Mouse (Mus musculus) kidney, embryonic 16.5 days (tissue): ENCODE data around the gene St6galnac3. TPM values are rescaled to one million over a fixed set of nuclear protein-coding genes. Genes with fewer than 3 reads are reported as not detected.

Experiments used
- ATAC-seq: fragments of 200-750 bp; cut with Nextera tagmentation; 2 replicates; pipeline ENCODE4 v1.8.0; 2017; ENCODE audit warnings: moderate TSS enrichment; ENCODE audit not compliant: low FRiP score, low TSS enrichment
- H3K27ac ChIP-seq: fragments of 300-500 bp; sonication (generic); 2 replicates; pipeline ENCODE4 v1.5.1; 2014; ENCODE audit warnings: low read length
- H3K27me3 ChIP-seq: fragments of 300-500 bp; sonication (generic); 2 replicates; pipeline ENCODE4 v1.6.1; 2014; ENCODE audit warnings: low read length, control low read depth, mixed read lengths; ENCODE audit not compliant: insufficient read depth
- H3K36me3 ChIP-seq: fragments of 300-500 bp; sonication (generic); 2 replicates; pipeline ENCODE4 v1.6.1; 2014; ENCODE audit warnings: low read length, control low read depth, mixed read lengths; ENCODE audit not compliant: insufficient read depth
- H3K4me1 ChIP-seq: fragments of 300-500 bp; sonication (generic); 2 replicates; pipeline ENCODE4 v1.6.1; 2014; ENCODE audit warnings: low read length, control low read depth, mixed read lengths; ENCODE audit not compliant: insufficient read depth
- H3K4me2 ChIP-seq: fragments of 300-500 bp; sonication (generic); replicated peaks from 2 replicates; pipeline ENCODE4 v1.6.1; 2014; ENCODE audit warnings: low read depth, low read length
- H3K4me3 ChIP-seq: fragments of 300-500 bp; sonication (generic); 2 replicates; pipeline ENCODE4 v1.5.1; 2014; ENCODE audit warnings: mild to moderate bottlenecking, low read length
- H3K9ac ChIP-seq: fragments of 300-500 bp; sonication (generic); replicated peaks from 2 replicates; pipeline ENCODE4 v1.6.1; 2014; ENCODE audit warnings: low read length
- H3K9me3 ChIP-seq: fragments of 300-500 bp; sonication (generic); 2 replicates; pipeline ENCODE4 v1.6.1; 2016; ENCODE audit warnings: low read length, control low read depth
- WGBS: fragments of 180-500 bp; shearing (Covaris S2); extraction: QIAGEN DNeasy Blood & Tissue Kit; methylation state at CpG from one replicate; pipeline ENCODE4 v1.1.7; 2014; 5-methylcytosine and 5-hydroxymethylcytosine counted together
- polyA plus RNA-seq: library from polyadenylated mRNA; unstranded; fragments of >200 nt; fragmentation: Nextera tagmentation; extraction: Ambion mirVana; gene quantifications from 2 replicates; pipeline ENCODE4 v1.2.1, GENCODE M21; 2015

Gene St6galnac3
- polyA plus RNA-seq, 1 experiment from 2014 or later, result 75.8 TPM

DNA sequence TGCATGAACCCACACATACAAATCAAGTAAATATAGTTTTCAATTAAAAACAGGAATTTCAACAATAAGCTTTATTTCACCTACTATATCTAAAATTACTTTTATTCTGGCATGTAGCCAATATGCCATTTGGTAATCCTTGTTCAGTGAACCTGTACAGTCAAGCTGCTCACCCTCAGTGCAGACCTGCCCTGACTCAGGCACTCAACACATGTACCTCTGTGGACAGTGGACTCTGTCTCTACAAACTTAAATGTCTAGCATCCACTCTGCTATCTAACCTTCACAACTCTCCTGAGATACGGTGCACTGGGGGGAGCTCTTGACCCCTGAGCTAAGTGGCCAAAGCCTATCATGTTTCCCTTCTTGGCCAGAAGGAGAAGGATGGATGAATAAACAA, 137.4 kb downstream of the St6galnac3 start:
- Histone ChIP-seq H3K4me2 (no peak overlapping the region), H3K27me3 (no peaks in the 10 kb centered on the region), H3K4me1 (peaks cover 46% of the 10 kb centered on the region), H3K9ac (no peak overlapping the region), H3K36me3 (no peaks in the 10 kb centered on the region), H3K9me3 (no peaks in the 10 kb centered on the region), H3K4me3 (no peak overlapping the region), H3K27ac (0 out of 2 replicates have a peak overlapping the region, but pooled peaks have one; percentile 27)
- ATAC-seq, result 0 out of 2 replicates have a peak, but pooled peaks have one; percentile 35
- 12% methylated on average over 1 of the region's 1 CpGs for WGBS

DNA sequence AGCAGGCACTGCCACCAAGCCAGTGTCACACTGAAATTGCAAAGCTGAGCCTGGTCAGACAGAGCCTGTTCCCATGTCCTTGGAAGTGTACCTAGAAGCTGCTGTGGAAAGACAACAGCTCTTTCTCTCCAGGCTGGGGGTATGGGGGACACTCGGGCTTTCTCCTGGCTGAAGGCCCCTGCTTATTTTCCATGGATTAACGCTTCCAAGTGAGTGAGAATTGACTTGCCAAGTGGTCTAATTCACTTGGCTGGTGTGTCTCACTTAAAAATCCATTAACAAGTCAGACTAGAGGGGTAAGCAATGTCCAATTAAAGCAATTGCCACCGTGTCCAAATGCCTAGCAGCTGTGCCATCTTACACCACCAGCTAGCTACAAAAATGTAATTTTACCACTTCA, 140.1 kb downstream of the St6galnac3 start:
- H3K9me3 ChIP-seq, result no peaks in the 10 kb centered on the region
- no peak overlapping the region for H3K9ac ChIP-seq
- no peak for ATAC-seq
- no peak overlapping the region for H3K27ac ChIP-seq
- H3K4me1 ChIP-seq, result peaks cover 48% of the 10 kb centered on the region
- WGBS, result 56% methylated on average over 3 of the region's 3 CpGs
- H3K4me3 ChIP-seq, result no peak overlapping the region
- H3K36me3 ChIP-seq, result no peaks in the 10 kb centered on the region
- no peak overlapping the region for H3K4me2 ChIP-seq
- H3K27me3 ChIP-seq, result no peaks in the 10 kb centered on the region

DNA sequence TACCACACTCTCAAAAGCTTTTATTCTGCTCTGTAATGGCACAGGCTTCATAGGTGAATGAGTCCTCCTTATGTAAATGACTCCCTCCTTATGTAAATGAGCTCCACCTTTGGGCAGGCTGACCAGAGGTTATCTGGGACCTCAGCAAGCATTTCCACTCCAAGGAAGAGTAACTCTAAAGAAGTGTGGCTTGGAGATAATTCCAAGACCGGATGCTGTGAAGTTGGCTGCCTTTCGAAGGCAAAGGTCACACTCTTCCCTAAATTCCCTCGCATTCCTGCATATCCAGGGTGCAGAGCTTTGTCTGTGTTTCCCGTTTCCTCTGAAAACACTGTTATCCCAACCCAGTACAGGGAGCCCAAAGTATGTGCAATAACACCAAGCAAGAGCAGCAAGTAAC, 142.9 kb downstream of the St6galnac3 start:
- H3K36me3 ChIP-seq, result no peaks in the 10 kb centered on the region
- no peak overlapping the region for H3K4me3 ChIP-seq
- ATAC-seq, result no peak
- peaks cover 22% of the 10 kb centered on the region for H3K4me1 ChIP-seq
- 51% methylated on average over 4 of the region's 4 CpGs for WGBS
- no peak overlapping the region for H3K27ac ChIP-seq
- H3K9me3 ChIP-seq, result no peaks in the 10 kb centered on the region
- H3K9ac ChIP-seq, result no peak overlapping the region
- H3K27me3 ChIP-seq, result no peaks in the 10 kb centered on the region
- H3K4me2 ChIP-seq, result no peak overlapping the region

DNA sequence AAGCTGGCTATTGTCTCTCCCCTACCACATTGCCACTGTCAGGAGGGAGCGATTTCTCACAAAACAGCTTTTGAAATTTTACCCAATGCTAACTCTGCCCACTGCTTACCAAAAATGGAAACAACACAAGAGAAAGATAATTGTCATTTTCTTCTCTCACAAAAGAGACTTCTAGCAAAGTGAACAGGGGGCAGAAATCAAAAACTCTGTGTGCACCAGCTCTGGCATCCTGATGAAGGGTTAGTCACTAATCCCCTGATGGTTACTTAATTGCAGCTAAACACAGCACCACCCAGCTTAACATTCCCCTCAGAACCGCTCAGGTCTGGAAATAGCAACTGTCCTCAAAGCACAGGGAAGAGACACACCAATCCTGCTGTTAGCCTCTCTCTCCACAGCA, 144.3 kb downstream of the St6galnac3 start:
- Histone ChIP-seq H3K4me1 (peaks cover 13% of the 10 kb centered on the region), H3K9me3 (no peaks in the 10 kb centered on the region), H3K9ac (no peak overlapping the region), H3K4me3 (no peak overlapping the region), H3K27me3 (no peaks in the 10 kb centered on the region), H3K4me2 (no peak overlapping the region), H3K36me3 (no peaks in the 10 kb centered on the region; the same call in 1 of the 2 replicates), H3K27ac (no peak overlapping the region)
- 65% methylated on average over 2 of the region's 2 CpGs for WGBS
- ATAC-seq, result no peak

DNA sequence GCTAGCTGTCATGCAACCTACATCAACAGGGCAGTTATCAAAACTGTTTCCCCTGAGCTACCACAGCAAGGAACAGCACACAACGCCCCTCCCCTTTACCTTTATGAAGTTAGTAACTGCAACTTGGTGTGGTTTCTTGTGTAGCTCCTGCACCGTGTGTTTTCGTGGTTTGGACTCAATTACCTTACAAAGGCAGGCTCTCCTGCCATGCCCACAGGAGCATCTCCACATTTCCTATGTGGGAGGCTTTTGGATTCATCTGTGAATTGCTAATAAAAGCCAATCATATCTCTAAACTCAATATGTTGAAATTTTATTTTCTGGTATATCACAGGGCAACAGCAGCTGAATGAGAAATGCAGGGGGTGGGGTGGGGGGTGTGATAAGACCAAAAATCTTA, 144.8 kb downstream of the St6galnac3 start:
- WGBS, result 91% methylated on average over 3 of the region's 3 CpGs
- no peak for ATAC-seq
- H3K4me1 ChIP-seq, result peaks cover 13% of the 10 kb centered on the region

DNA sequence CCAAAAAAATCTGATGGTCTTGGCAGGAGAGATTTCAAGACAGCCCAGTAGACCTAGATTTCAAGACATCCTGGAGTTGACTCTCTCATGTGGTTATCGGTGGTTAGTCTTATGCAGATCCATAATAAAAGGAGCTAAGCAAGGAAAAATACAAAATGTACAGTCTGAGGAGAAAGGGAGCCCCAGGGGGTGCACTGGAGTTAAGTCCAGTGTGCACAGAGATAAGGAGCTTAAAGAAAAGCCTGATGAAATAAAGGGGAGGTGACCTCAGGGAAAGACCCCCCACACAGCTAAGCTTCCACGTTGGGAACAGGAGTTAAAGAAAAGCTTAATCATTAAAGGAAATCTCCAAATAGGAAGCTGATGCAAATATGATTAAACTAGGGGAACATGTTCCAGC, 147.7 kb downstream of the St6galnac3 start:
- H3K4me1 ChIP-seq, result peaks cover 5% of the 10 kb centered on the region
- ATAC-seq, result no peak
- H3K36me3 ChIP-seq, result no peaks in the 10 kb centered on the region; the same call in 1 of the 2 replicates
- no peak overlapping the region for H3K27ac ChIP-seq
- H3K4me2 ChIP-seq, result no peak overlapping the region
- H3K27me3 ChIP-seq, result no peaks in the 10 kb centered on the region
- H3K4me3 ChIP-seq, result no peak overlapping the region
- H3K9ac ChIP-seq, result no peak overlapping the region
- 65% methylated on average over 2 of the region's 2 CpGs for WGBS
- no peaks in the 10 kb centered on the region for H3K9me3 ChIP-seq

More for the DNA sequence above, 144.8 kb downstream of the St6galnac3 start:
- H3K4me2 ChIP-seq, result no peak overlapping the region
- no peaks in the 10 kb centered on the region for H3K27me3 ChIP-seq
- H3K9ac ChIP-seq, result no peak overlapping the region
- no peaks in the 10 kb centered on the region; the same call in 1 of the 2 replicates for H3K36me3 ChIP-seq
- no peak overlapping the region for H3K4me3 ChIP-seq
- no peaks in the 10 kb centered on the region for H3K9me3 ChIP-seq
- no peak overlapping the region for H3K27ac ChIP-seq

DNA sequence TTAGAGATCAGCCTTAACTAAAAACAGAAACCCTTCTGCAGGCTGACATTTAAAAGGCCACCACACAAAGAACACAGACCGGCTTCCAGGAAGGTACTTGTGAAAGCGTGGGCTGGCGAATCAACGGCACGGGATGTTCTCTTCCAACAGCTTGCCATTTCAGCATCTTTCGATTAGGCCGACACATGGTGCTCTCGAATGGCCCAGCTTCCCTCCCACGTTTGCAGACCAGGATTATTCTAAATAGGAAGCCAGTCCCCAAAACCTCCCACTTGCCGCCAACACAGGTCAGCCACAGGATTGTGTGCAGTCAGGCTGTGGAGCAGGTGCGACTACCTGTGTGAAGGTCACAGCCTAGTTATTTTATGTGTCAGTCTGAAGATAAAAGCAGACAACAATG, 153.8 kb downstream of the St6galnac3 start:
- Histone ChIP-seq H3K4me3 (no peak overlapping the region), H3K9ac (no peak overlapping the region), H3K36me3 (no peaks in the 10 kb centered on the region), H3K4me2 (no peak overlapping the region), H3K4me1 (no peaks in the 10 kb centered on the region; the same call in 1 of the 2 replicates), H3K27ac (no peak overlapping the region), H3K9me3 (no peaks in the 10 kb centered on the region), H3K27me3 (no peaks in the 10 kb centered on the region)
- 86% methylated on average over 11 of the region's 11 CpGs for WGBS
- no peak for ATAC-seq

DNA sequence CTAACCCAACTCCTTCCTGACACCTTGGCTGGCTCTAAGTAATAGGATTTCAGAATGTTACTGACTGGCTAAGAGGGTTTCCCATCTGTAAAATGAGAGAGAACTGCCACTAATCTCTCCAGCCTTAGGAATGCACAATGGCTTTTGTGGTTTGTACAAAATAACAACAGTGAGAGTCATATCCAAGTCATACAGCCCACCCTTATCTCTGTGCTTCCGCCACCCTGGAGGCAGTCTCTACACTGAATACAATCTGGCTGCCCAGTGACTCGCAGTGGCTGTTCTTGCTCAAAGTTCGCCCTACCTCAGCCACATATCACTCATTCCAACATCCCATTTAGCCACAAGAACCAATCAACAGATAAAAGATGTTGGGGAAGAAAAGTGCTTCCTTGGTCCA, 156.2 kb downstream of the St6galnac3 start:
- no peak overlapping the region for H3K27ac ChIP-seq
- 89% methylated on average over 3 of the region's 3 CpGs for WGBS
- H3K9ac ChIP-seq, result no peak overlapping the region
- no peak overlapping the region for H3K4me2 ChIP-seq
- H3K27me3 ChIP-seq, result no peaks in the 10 kb centered on the region
- no peaks in the 10 kb centered on the region; the same call in 1 of the 2 replicates for H3K4me1 ChIP-seq
- H3K9me3 ChIP-seq, result no peaks in the 10 kb centered on the region
- H3K36me3 ChIP-seq, result no peaks in the 10 kb centered on the region
- no peak for ATAC-seq
- no peak overlapping the region for H3K4me3 ChIP-seq

DNA sequence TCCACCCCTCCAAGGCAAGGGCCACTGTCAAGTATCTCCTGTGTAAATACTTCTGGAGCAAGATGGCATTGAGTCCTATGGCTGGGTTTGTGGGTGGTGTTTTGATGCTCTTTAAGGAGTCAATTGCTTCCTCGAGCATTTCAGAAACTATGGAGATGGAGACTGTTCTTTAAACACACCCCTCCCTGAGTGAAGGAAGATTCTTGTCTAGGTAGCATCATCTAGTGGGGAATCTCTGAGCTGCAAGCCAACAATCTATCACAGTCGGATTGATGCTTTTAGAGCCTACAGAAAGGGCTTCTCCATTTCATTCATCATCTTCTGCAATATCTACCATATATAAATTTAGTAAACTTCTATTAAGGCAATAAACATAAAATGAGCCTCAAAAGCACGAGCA, 157.1 kb downstream of the St6galnac3 start:
- ATAC-seq, result no peak
- Histone ChIP-seq H3K27ac (no peak overlapping the region), H3K4me1 (no peaks in the 10 kb centered on the region; the same call in 1 of the 2 replicates), H3K9me3 (no peaks in the 10 kb centered on the region), H3K4me2 (no peak overlapping the region), H3K4me3 (no peak overlapping the region), H3K27me3 (no peaks in the 10 kb centered on the region), H3K9ac (no peak overlapping the region), H3K36me3 (no peaks in the 10 kb centered on the region)
- WGBS, result 61% methylated on average over 3 of the region's 3 CpGs

DNA sequence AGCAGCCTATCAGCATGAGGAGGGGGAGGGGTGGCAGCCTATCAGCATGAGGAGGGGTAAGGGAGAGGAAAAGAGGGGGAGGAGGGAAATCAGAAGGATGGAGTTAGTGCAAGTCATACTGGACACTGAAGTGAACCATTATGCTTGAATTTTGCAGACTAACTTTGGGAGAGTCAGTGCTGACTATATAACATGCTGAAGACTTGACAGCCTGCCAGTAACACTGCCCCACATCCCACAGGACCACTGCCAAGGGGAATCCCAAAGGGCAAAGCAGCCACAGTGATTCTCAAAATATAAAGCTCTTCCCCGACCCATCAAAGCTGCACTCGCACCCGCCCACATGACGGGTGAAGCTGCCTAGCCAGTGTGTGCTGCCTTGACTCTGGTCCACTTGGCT, 157.5 kb downstream of the St6galnac3 start:
- Histone ChIP-seq H3K4me3 (no peak overlapping the region), H3K9me3 (no peaks in the 10 kb centered on the region), H3K27me3 (no peaks in the 10 kb centered on the region), H3K27ac (no peak overlapping the region), H3K36me3 (no peaks in the 10 kb centered on the region), H3K9ac (no peak overlapping the region), H3K4me2 (no peak overlapping the region), H3K4me1 (no peaks in the 10 kb centered on the region; the same call in 1 of the 2 replicates)
- no peak for ATAC-seq
- WGBS, result 65% methylated on average over 4 of the region's 4 CpGs
